In genomic region chr7:80782155-80783109, GRCm38 (mm10) we compare ENCODE assay signal across 8 mouse cellular contexts. TPM values are rescaled to one million over a fixed set of nuclear protein-coding genes. Genes with fewer than 3 reads are reported as not detected.
A peak's percentile ranks its signal among the peaks of the same experiment; 100 is the strongest.
DNase-seq lines count a peak whose midpoint lies in the region; ATAC-seq lines count a peak whose summit lies in the region.

No protein-coding gene starts in this region.

- ATAC-seq in activated CD4-positive, CD25-positive, alpha-beta regulatory T cell, adult 4 months = peak; percentile 55
- peak; percentile 45 for ATAC-seq in liver, embryonic 13.5 days (ENCODE audit: low read depth)
- no peak for ATAC-seq in stomach, embryonic 16.5 days (ENCODE audit: insufficient read depth, low FRiP score)

- no peaks in the 10 kb centered on the region for H3K9me3 ChIP-seq in liver, embryonic 13.5 days (replicated peaks)
- no peaks in the 10 kb centered on the region for H3K9me3 ChIP-seq in stomach, embryonic 16.5 days (replicated peaks; ENCODE audit: control insufficient read depth, low read length)

- WGBS in liver, embryonic 13.5 days (ENCODE audit: insufficient replicate concordance) = 37% methylated on average over 17 of the region's 17 CpGs
- WGBS in stomach, embryonic 16.5 days = 58% methylated on average over 17 of the region's 17 CpGs

- no peak overlapping the region for H3K9ac ChIP-seq in liver, embryonic 13.5 days
- 0 out of 2 replicates have a peak overlapping the region, but pooled peaks have one; percentile 15 for H3K9ac ChIP-seq in stomach, embryonic 16.5 days (ENCODE audit: low read length)

- DNase-seq in kidney, adult 9 months = peak; percentile 39
- DNase-seq in kidney, postnatal 14 days = no peak
- peak; percentile 7 for DNase-seq in liver, embryonic 13.5 days
- DNase-seq in urinary bladder, adult 18-20 months (ENCODE audit: low spot score in 2 of 2) = no peak
- no peak for DNase-seq in testis, postnatal 10 days (ENCODE audit: low spot score)
- DNase-seq in urinary bladder, postnatal 4 days (ENCODE audit: low spot score in 2 of 2) = no peak

- H3K4me2 ChIP-seq in liver, embryonic 13.5 days = peak overlapping the region; percentile 3
- H3K4me2 ChIP-seq in stomach, embryonic 16.5 days (ENCODE audit: low read depth, low read length) = peak overlapping the region; percentile 3; the same call in 1 of the 2 replicates

- H3K27ac ChIP-seq in liver, embryonic 13.5 days = peak overlapping the region; percentile 26; the same call in 1 of the 2 replicates
- peak overlapping the region; percentile 88 for H3K27ac ChIP-seq in stomach, embryonic 16.5 days (ENCODE audit: low read length)

- no peaks in the 10 kb centered on the region for H3K36me3 ChIP-seq in liver, embryonic 13.5 days
- H3K36me3 ChIP-seq in stomach, embryonic 16.5 days (ENCODE audit: control insufficient read depth, insufficient read depth, low read length) = no peaks in the 10 kb centered on the region

- H3K4me3 ChIP-seq in liver, embryonic 13.5 days (replicated peaks) = no peak overlapping the region
- no peak overlapping the region for H3K4me3 ChIP-seq in stomach, embryonic 16.5 days (replicated peaks; ENCODE audit: low read length)

- H3K27me3 ChIP-seq in liver, embryonic 13.5 days = no peaks in the 10 kb centered on the region
- H3K27me3 ChIP-seq in stomach, embryonic 16.5 days (ENCODE audit: control insufficient read depth, insufficient read depth, low read length) = no peaks in the 10 kb centered on the region

- H3K4me1 ChIP-seq in liver, embryonic 13.5 days (replicated peaks) = peaks cover 59% of the 10 kb centered on the region
- peaks cover 70% of the 10 kb centered on the region for H3K4me1 ChIP-seq in stomach, embryonic 16.5 days (ENCODE audit: control insufficient read depth, insufficient read depth, low read length)

RNA-seq across cellular contexts. Expression of gene Iqgap1, which starts 43.3 kb away (rescaled TPM):
- polyA plus RNA-seq in activated CD4-positive, CD25-positive, alpha-beta regulatory T cell, adult 4 months (2017; shearing (Covaris generic)) = 100 to 1,000 TPM; 203 to 267 TPM
- polyA plus RNA-seq in liver, embryonic 13.5 days (2015; fragmentation: Nextera tagmentation; extraction: Ambion mirVana) = 13.1 and 15.6 TPM in 2 replicates
- polyA plus RNA-seq in stomach, embryonic 16.5 days (2015; fragmentation: Nextera tagmentation; extraction: Ambion mirVana) = 99.2 and 106 TPM in 2 replicates

Comparison
In these comparisons a context has a peak if more than half of its experiments do, and no peak if none do; other contexts are left out.
1. DNase-seq: peak in kidney, adult 9 months (single experiment) and liver, embryonic 13.5 days (single experiment); none in kidney, postnatal 14 days (single experiment), urinary bladder, adult 18-20 months (0 of 2), testis, postnatal 10 days (single experiment) and urinary bladder, postnatal 4 days (0 of 2).